Mouse (Mus musculus) spleen, postnatal 4 days (tissue): ENCODE measurements around the gene Gm10160.
"Not testable (repeated sequence)": the region's sequence is repeated elsewhere in the genome, so short reads cannot be mapped to it uniquely, and the experiment has no call there.

Experiments used
- DNase-seq, 2 experiments: peaks; one replicate each; pipeline ENCODE4 v3.0.0; 2022; ENCODE audit warnings: low spot score in 2 of 2

Gene Gm10160

GRCm38 (mm10) chr7:81858236-81858635 is 2.6 kb upstream of the Gm10160 start:
- no peak for DNase-seq

GRCm38 (mm10) chr7:81856221-81856620 is 627 bp upstream of the Gm10160 start:
- DNase-seq: no peak

- DNase-seq: no peak
Measured at GRCm38 (mm10) chr7:81854568-81855307, 856 bp downstream of the Gm10160 start.

- DNase-seq: no peak
Measured at GRCm38 (mm10) chr7:81851706-81852105, 3.9 kb downstream of the Gm10160 start.

GRCm38 (mm10) chr7:81850171-81850570 is 5.4 kb downstream of the Gm10160 start:
- DNase-seq: no peak

GRCm38 (mm10) chr7:81849633-81850032 is 6.0 kb downstream of the Gm10160 start:
- no peak for DNase-seq

- no peak for DNase-seq
Measured at GRCm38 (mm10) chr7:81849214-81849613, 6.4 kb downstream of the Gm10160 start.

GRCm38 (mm10) chr7:81847777-81848176 is 7.8 kb downstream of the Gm10160 start:
- DNase-seq: peak in 1 of 2 experiments; percentile 58

DNA sequence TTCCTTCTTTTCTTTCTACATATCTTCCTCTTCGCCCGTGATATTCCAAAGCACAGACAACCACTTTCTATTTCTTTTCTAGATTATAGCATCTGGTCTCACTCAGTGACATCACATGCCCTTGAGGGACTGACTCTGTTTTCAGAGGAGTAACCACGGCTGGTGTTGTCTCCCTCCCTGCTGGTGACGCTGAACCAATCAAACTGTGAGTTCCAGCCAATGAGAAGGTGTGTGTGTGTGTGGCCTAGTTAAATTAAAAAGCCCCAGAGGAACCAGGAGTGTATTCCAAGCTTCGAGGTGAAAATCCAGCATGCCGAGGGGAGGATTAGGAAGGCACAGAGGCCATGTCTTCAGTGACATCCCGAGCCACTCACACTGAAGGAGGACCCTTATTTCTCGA is 8.6 kb downstream of the Gm10160 start:
- no peak for DNase-seq

DNA sequence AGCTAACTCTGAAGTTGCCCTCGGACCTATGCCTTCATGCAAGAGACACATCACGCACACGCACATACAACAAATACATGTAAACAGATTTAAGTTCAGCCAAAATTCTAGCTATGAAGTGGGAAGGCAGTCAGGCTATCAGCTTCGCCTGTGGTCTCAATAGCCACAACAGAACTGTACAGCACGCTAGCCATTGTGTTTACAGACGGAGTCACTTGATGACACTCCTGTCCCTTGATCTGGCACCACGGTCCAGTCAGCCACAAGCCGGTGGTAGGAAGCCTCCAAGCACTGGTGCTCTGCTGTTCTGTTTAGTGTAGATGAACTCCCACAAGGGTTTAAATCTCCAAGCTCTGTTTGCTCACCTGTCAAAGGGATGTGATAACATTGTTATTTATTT is 9.6 kb downstream of the Gm10160 start:
- no peak for DNase-seq

- DNase-seq: peak in 1 of 2 experiments; percentile 51
Measured at GRCm38 (mm10) chr7:81845313-81845712, 10.3 kb downstream of the Gm10160 start.

DNA sequence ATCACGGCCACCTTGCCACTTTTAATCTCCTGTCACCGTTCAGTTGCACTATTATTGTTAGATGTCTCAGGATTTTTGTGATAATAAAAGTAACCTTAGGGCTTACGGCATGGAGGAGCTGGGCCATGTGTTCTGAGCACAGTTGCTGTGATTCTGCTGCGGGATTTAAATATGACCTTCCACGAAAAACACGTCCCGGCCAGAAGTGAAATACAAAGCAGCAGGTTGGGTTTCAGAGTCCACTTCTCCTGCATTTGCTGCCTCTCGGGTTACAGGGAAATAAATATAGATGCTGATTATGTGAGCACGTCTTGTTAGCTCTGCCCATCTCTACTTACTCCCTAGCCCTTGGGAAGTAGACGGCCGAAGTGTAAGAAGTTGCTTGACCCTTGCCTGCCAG is 10.8 kb downstream of the Gm10160 start:
- DNase-seq: no peak

GRCm38 (mm10) chr7:81843903-81844302 is 11.7 kb downstream of the Gm10160 start:
- peak in 1 of 2 experiments; percentile 52 for DNase-seq

DNA sequence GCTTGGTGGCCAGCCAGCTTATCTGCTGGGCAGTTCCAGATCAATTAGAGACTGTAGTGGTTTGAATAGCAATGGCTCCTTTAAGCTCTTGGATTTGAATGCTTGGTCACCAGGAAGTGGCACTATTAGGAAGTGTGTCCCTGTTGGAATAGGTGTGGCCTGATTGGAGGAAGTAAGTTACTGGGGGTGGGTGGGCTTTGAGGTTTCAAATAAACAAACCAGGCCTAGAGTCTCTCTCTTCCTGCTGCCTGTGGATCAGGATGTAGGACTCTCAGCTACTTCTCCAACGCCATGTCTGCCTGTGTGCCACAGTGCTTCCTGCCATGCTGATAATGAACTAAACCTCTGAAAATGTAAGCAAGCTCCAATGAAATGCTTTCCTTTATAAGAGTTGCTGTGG is 12.6 kb downstream of the Gm10160 start:
- DNase-seq: no peak

- DNase-seq: no peak
Measured at GRCm38 (mm10) chr7:81842141-81842540, 13.5 kb downstream of the Gm10160 start.

- no peak for DNase-seq
Measured at GRCm38 (mm10) chr7:81841439-81841838, 14.2 kb downstream of the Gm10160 start.

DNA sequence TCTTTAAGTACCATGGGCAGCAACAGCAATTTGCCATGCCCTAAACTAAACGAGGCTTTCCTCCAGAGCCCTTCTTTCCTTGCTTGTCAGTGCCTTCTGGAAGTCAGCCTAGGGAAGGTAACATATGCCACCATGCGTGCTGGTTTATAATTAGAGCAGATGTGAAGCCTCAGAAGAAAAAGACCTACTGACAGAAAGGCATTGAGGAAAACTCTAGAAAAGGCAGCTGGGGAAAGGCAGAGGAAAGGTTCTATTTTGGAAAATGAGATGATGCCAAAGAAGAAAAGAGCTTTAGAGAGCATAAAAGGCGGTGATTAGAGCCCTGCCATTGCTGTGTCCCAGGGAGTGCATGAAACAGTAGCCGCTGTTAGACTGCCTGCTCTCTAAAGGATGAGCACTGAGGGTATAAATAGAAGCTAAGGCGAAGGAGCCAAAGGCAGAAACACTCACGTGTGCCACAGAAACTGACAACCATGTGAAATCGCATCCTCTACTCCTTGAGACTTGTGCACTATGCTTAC is 14.9 kb downstream of the Gm10160 start:
- DNase-seq: no peak

DNA sequence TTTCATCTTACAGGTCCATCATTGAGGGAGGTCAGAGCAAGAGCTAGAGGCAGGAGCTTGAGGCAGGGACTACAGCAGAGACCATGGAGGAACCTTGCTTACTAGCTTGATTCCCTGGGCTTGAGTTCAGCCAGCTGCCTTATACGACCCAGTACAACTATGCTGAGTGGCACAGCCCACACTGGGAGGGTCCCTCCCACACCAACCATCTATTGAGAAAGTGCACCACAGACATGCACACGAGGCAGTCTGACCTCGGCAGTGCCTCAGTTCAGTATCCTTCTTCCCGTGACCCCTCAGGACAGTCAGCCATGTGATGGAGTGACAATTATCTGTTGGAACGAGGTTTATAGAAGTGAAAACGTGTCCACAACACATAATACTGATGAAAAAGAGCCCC is 15.8 kb downstream of the Gm10160 start:
- DNase-seq: no peak

DNA sequence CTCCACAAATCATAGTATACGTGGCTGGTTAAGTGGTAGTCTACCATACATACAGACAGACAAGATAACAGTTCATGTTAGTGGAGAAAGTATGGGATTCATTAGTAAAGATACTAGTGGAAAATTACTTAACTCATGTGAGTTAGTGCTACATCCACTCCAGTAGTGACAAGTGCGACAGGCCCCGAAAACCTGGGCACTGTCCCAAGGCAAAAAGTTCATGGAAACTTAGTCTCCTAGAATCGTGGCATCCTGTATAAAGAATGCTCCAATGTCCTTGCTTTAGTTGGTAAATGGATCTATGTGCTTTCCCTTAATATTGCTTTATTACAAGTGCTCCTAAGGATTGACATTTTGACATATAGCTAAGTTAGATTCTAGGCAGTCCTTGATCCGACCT is 17.8 kb downstream of the Gm10160 start:
- not testable (repeated sequence) for DNase-seq

- DNase-seq: no peak
Measured at GRCm38 (mm10) chr7:81835430-81835829, 20.2 kb downstream of the Gm10160 start.

DNA sequence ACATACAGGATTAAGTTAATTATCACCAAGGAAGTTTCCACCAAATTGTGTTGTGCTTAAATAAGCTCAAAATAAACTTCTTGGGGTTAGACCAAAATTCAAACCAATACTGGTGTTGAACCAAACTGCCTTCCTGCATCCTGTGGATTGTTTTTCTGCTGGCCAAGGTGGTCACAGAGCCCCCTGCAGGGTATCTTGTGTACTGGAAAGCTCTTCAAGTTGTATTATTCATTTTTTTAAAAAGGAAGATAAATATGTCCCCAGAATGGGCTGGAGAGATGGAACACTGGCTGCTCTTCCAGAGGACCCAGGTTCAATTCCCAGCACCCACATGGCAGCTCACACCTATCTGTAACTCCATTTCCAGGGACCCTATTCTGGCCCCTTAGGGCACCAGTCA is 20.7 kb downstream of the Gm10160 start:
- DNase-seq: no peak

GRCm38 (mm10) chr7:81829379-81829894 is 26.2 kb downstream of the Gm10160 start, which contains the start of gene Btbd1:
Btbd1 (minus strand) TSS chr7:81829431.
- DNase-seq: peak; percentile 82 to 92

DNA sequence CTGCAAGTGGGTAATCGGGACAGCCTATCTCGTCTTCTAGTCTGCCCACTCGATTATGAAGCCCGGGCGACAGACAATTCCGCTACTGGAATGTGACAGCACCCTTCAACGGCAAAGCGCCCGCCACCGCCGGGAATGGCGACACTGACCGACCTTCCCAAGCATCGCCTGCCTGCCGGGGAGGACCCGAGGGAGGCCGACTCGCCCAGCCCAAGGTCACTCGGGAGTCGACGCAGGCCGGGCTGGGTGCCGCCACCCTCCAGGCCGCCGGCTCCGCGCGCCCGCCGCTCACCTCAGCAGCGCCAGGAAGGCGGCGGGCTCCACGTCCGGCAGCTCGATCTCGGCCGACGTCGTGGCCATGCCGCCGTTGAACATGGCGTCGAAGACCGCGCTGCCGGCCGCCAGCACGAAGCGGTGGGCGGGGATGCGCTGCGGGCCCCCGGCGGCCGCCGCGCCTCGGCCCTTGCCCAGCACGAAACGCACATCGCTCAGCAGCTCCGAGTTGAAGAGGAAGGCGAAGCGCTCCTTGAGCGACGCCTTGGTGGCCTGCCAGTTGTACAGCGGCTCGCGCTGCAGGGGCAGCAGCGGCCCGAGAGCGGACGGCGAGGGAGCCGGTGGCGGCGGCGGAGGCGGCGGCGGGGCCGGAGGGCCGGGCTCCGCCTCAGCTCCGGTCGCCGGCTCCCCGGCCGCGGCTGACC is 26.8 kb downstream of the Gm10160 start:
- DNase-seq: peak; percentile 58 to 83
